Mouse (Mus musculus) heart, adult 2 months (tissue): ENCODE data around the gene Lax1.

Experiments
- CTCF ChIP-seq: fragments of 200-600 bp; IDR thresholded peaks from 2 replicates; pipeline ENCODE4 v1.8.1; 2022; ENCODE audit warnings: antibody characterized with exemption, mild to moderate bottlenecking, moderate library complexity
- EP300 ChIP-seq: fragments of 200-500 bp; IDR thresholded peaks from 2 replicates; pipeline ENCODE4 v1.6.1; 2011; ENCODE audit warnings: low read depth, low read length, control low read depth; ENCODE audit not compliant: insufficient read depth
- POLR2A ChIP-seq: fragments of 200-500 bp; IDR thresholded peaks from 2 replicates; pipeline ENCODE4 v1.6.1; 2011; ENCODE audit warnings: mild to moderate bottlenecking, low read depth, low read length, control low read depth; ENCODE audit not compliant: insufficient read depth

DNA sequence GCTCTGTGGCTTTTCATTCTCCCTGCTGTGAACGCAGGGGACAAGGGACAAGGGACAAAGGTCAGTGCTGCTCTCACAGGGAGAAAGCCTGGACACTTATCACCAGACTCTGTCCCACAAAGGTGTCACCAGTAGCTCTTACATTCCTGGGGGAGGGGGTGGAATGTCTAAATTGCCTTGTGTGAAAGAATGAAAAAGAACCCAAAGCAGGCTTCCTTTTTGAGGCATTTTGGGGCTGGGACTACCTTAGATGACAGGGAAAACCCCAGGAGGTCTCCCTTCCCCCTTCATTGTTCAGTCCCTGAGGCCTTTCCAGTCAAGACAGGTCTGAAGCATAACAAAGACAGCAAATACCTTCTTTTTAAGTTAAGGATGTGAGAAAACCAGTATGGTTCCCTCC, 4.4 kb upstream of the Lax1 start:
- no peak for TF ChIP-seq POLR2A
- TF ChIP-seq EP300: no peak
- TF ChIP-seq CTCF: no peak
